Mouse (Mus musculus) ES-Bruce4 (cell line): Measurements from ENCODE around the gene Sfswap. TPM values are rescaled to one million over a fixed set of nuclear protein-coding genes. Genes with fewer than 3 reads are reported as not detected.

ENCODE experiments used
- H3K27ac ChIP-seq: 2 replicates; pipeline ENCODE4 v1.5.1; 2012; ENCODE audit warnings: low read length, inconsistent platforms; ENCODE audit not compliant: insufficient read depth
- H3K27me3 ChIP-seq: 2 replicates; pipeline ENCODE4 v1.6.1; 2012; ENCODE audit warnings: mild to moderate bottlenecking, low read length, inconsistent platforms; ENCODE audit not compliant: control insufficient read depth, poor library complexity, insufficient read depth, severe bottlenecking
- H3K36me3 ChIP-seq: 2 replicates; pipeline ENCODE4 v1.6.1; 2012; ENCODE audit warnings: inconsistent platforms, mild to moderate bottlenecking, low read length, moderate library complexity; ENCODE audit not compliant: control insufficient read depth, poor library complexity, insufficient read depth, severe bottlenecking
- H3K4me1 ChIP-seq: one replicate; pipeline ENCODE4 v1.8.1; 2011; ENCODE audit warnings: low read length; ENCODE audit not compliant: control insufficient read depth, insufficient read depth
- H3K4me3 ChIP-seq: 2 replicates; pipeline ENCODE4 v1.5.1; 2011; ENCODE audit warnings: low read depth, mild to moderate bottlenecking, low read length
- H3K9ac ChIP-seq: 2 replicates; pipeline ENCODE4 v1.6.1; 2012; ENCODE audit warnings: low read depth, mild to moderate bottlenecking, inconsistent platforms; ENCODE audit not compliant: poor library complexity, severe bottlenecking
- H3K9me3 ChIP-seq: replicated peaks from 2 replicates; pipeline ENCODE4 v1.6.1; 2012; ENCODE audit warnings: mild to moderate bottlenecking, low read length, inconsistent platforms; ENCODE audit not compliant: control insufficient read depth, poor library complexity, insufficient read depth, severe bottlenecking
- CTCF ChIP-seq: IDR thresholded peaks from one replicate; pipeline ENCODE4 v1.8.1; 2011; ENCODE audit warnings: low read depth, low read length
- EP300 ChIP-seq: IDR thresholded peaks from 2 replicates; pipeline ENCODE4 v1.6.1; 2011; ENCODE audit warnings: low read depth, low read length; ENCODE audit not compliant: insufficient read depth
- POLR2A ChIP-seq: IDR thresholded peaks from one replicate; pipeline ENCODE4 v1.8.1; 2011; ENCODE audit warnings: low read length; ENCODE audit not compliant: insufficient read depth
- polyA plus RNA-seq: library from polyadenylated mRNA; stranded (reverse); fragments of >200 nt; gene quantifications from 2 replicates; pipeline ENCODE4 v1.2.4, GENCODE M21; 2011; ENCODE audit warnings: low read depth; ENCODE audit not compliant: missing spikeins, insufficient read depth, insufficient read length

The Sfswap gene
- polyA plus RNA-seq, 1 experiment = 72.7 TPM

DNA sequence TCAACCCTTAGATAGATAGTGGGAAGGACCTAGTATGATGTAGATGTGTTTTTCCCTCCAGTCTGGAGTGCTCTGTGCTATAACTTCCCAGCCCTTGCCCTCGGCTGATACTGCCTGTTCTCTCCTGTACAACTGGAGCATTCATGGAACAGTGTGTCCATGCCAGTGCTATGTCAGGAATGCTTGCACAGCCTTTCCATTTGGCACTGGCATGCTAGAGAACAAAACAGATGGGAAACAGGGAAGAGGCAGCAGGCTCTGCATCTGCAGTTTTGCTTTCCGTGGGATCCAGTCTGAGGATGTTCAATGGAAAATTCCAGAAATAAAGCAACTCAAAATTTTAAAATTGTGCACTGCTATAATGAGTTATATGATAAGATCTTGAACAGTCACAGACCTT is 33.5 kb downstream of the Sfswap start:
- Histone ChIP-seq H3K9me3 (no peaks in the 10 kb centered on the region), H3K9ac (no peak overlapping the region), H3K4me1 (no peaks in the 10 kb centered on the region), H3K27ac (no peak overlapping the region), H3K4me3 (no peak overlapping the region), H3K27me3 (no peaks in the 10 kb centered on the region), H3K36me3 (peaks cover 5% of the 10 kb centered on the region)
- TF ChIP-seq CTCF (no peak), EP300 (no peak), POLR2A (no peak)

DNA sequence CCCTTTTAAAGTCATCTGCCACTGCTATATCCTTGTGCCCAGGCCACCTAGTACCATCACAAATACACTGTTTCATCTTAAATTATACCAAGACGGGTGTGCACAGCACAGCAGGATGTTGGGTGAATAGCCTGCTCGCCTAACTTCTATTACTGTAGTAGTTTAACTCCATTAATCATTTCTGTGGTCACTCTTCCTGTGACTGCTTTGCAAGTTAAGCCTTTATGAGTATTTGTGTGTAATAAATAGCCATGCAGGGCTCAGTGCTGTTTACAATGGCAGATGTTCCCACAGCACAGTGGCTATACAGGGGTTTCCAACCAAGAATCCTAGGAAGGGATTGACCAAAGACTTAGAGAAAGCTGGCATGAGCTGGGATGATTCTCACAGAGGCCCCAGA is 34.0 kb downstream of the Sfswap start:
- H3K27ac ChIP-seq = no peak overlapping the region
- H3K4me1 ChIP-seq = no peaks in the 10 kb centered on the region
- no peak for TF ChIP-seq EP300
- TF ChIP-seq POLR2A = no peak
- no peak for TF ChIP-seq CTCF
- no peak overlapping the region for H3K9ac ChIP-seq
- no peaks in the 10 kb centered on the region for H3K9me3 ChIP-seq
- no peak overlapping the region for H3K4me3 ChIP-seq
- peaks cover 6% of the 10 kb centered on the region for H3K36me3 ChIP-seq
- no peaks in the 10 kb centered on the region for H3K27me3 ChIP-seq

- Histone ChIP-seq H3K27ac (no peak overlapping the region), H3K36me3 (peaks cover 7% of the 10 kb centered on the region), H3K9me3 (no peaks in the 10 kb centered on the region), H3K4me3 (no peak overlapping the region), H3K9ac (no peak overlapping the region), H3K4me1 (no peaks in the 10 kb centered on the region), H3K27me3 (no peaks in the 10 kb centered on the region)
- TF ChIP-seq EP300 (no peak), POLR2A (no peak), CTCF (no peak)
These were observed 34.4 kb downstream of the Sfswap start for GRCm38 (mm10) chr5:129535431-129535830.

DNA sequence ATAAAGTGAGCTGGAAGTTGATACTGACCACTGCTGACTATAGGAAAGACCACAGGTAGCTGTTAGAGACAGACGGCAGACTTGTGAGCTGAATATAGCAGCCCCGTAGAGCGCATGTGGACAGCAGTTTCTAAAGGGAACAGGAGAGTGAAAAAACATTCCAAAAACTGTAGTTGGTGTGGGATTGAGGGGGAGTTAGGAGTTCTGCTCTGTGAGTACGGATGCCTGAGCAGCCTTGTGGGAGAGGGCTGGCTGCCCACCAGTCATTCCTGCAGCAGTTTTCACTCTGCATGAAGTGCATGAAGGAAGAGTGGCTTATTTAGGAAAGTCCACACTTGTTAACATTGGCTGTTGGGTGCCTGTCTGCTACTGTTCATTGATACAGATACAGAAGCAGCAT is 37.8 kb downstream of the Sfswap start:
- Histone ChIP-seq H3K27ac (no peak overlapping the region), H3K36me3 (peaks cover 9% of the 10 kb centered on the region), H3K4me1 (no peaks in the 10 kb centered on the region), H3K9me3 (no peaks in the 10 kb centered on the region), H3K9ac (no peak overlapping the region), H3K4me3 (no peak overlapping the region), H3K27me3 (no peaks in the 10 kb centered on the region)
- TF ChIP-seq POLR2A (no peak), EP300 (no peak), CTCF (no peak)

- Histone ChIP-seq H3K9ac (no peak overlapping the region), H3K9me3 (no peaks in the 10 kb centered on the region), H3K4me1 (no peaks in the 10 kb centered on the region), H3K36me3 (peaks cover 11% of the 10 kb centered on the region), H3K27me3 (no peaks in the 10 kb centered on the region), H3K4me3 (no peak overlapping the region), H3K27ac (no peak overlapping the region)
- TF ChIP-seq EP300 = no peak
- TF ChIP-seq CTCF = no peak
- TF ChIP-seq POLR2A = no peak
These were observed 41.2 kb downstream of the Sfswap start for GRCm38 (mm10) chr5:129542236-129542635.

GRCm38 (mm10) chr5:129545787-129546186 is 44.8 kb downstream of the Sfswap start:
- H3K36me3 ChIP-seq = peaks cover 12% of the 10 kb centered on the region
- no peak overlapping the region for H3K4me3 ChIP-seq
- H3K9me3 ChIP-seq = no peaks in the 10 kb centered on the region
- H3K4me1 ChIP-seq = no peaks in the 10 kb centered on the region
- H3K27ac ChIP-seq = no peak overlapping the region
- no peak overlapping the region for H3K9ac ChIP-seq
- no peaks in the 10 kb centered on the region for H3K27me3 ChIP-seq
- TF ChIP-seq CTCF (no peak), EP300 (no peak), POLR2A (no peak)
